Mouse (Mus musculus) forebrain, embryonic 16.5 days (tissue): ENCODE measurements around the gene Ptpn22. TPM values are rescaled to one million over a fixed set of nuclear protein-coding genes. Genes with fewer than 3 reads are reported as not detected.
A peak's percentile ranks its signal among the peaks of the same experiment; 100 is the strongest.
"Not testable (repeated sequence)": the region's sequence is repeated elsewhere in the genome, so short reads cannot be mapped to it uniquely, and the experiment has no call there.

Experiments used
- ATAC-seq: fragments of 200-750 bp; cut with Nextera tagmentation; 2 replicates; pipeline ENCODE4 v1.8.0; 2017; ENCODE audit warnings: mild to moderate bottlenecking, moderate library complexity
- H3K27ac ChIP-seq: fragments of 300-500 bp; sonication (generic); 2 replicates; pipeline ENCODE4 v1.5.1; 2014; ENCODE audit warnings: low read length, control low read depth
- H3K27me3 ChIP-seq: fragments of 300-500 bp; sonication (generic); replicated peaks from 2 replicates; pipeline ENCODE4 v1.6.1; 2014; ENCODE audit warnings: low read length; ENCODE audit not compliant: control insufficient read depth, insufficient read depth
- H3K36me3 ChIP-seq: fragments of 300-500 bp; sonication (generic); 2 replicates; pipeline ENCODE4 v1.6.1; 2014; ENCODE audit not compliant: control insufficient read depth, insufficient read depth
- H3K4me1 ChIP-seq: fragments of 300-500 bp; sonication (generic); replicated peaks from 2 replicates; pipeline ENCODE4 v1.6.1; 2014; ENCODE audit warnings: low read length; ENCODE audit not compliant: control insufficient read depth, insufficient read depth
- H3K4me2 ChIP-seq: fragments of 300-500 bp; sonication (generic); 2 replicates; pipeline ENCODE4 v1.6.1; 2014; ENCODE audit warnings: mild to moderate bottlenecking, low read length, control low read depth
- H3K4me3 ChIP-seq: fragments of 300-500 bp; sonication (generic); replicated peaks from 2 replicates; pipeline ENCODE4 v1.5.1; 2014; ENCODE audit warnings: mild to moderate bottlenecking, low read length, control low read depth
- H3K9ac ChIP-seq: fragments of 300-500 bp; sonication (generic); replicated peaks from 2 replicates; pipeline ENCODE4 v1.6.1; 2014; ENCODE audit warnings: low read depth, low read length, control low read depth
- H3K9me3 ChIP-seq: fragments of 300-500 bp; sonication (generic); 2 replicates; pipeline ENCODE4 v1.6.1; 2016; ENCODE audit warnings: low read length; ENCODE audit not compliant: control insufficient read depth
- WGBS: fragments of 180-500 bp; shearing (Covaris S2); extraction: QIAGEN DNeasy Blood & Tissue Kit; methylation state at CpG from one replicate; pipeline ENCODE4 v1.1.7; 2014; 5-methylcytosine and 5-hydroxymethylcytosine counted together
- polyA plus RNA-seq: library from polyadenylated mRNA; unstranded; fragments of >200 nt; fragmentation: Nextera tagmentation; extraction: Ambion mirVana; gene quantifications from 2 replicates; pipeline ENCODE4 v1.2.1, GENCODE M21; 2015

The Ptpn22 gene
- polyA plus RNA-seq = 0.10 and 0.24 TPM in 2 replicates

- no peak for ATAC-seq
- Histone ChIP-seq H3K4me2 (no peak within 1 kb of the TSS), H3K9me3 (no peaks in the 10 kb centered on the region), H3K27ac (no peak within 1 kb of the TSS), H3K27me3 (no peaks in the 10 kb centered on the region), H3K36me3 (no peaks in the 10 kb centered on the region), H3K4me1 (no peaks in the 10 kb centered on the region), H3K4me3 (no peak within 1 kb of the TSS), H3K9ac (no peak within 1 kb of the TSS)
- 79% methylated on average over 12 of the region's 12 CpGs for WGBS
These were observed at the start of gene Ptpn22 for GRCm38 (mm10) chr3:103858881-103859801. Ptpn22 (plus strand) TSS chr3:103859795.

- peak overlapping the region; percentile 49 for H3K4me3 ChIP-seq
- 2% methylated on average over 14 of the region's 14 CpGs for WGBS
- no peaks in the 10 kb centered on the region for H3K27me3 ChIP-seq
- H3K4me1 ChIP-seq = peaks cover 15% of the 10 kb centered on the region
- H3K36me3 ChIP-seq = peaks cover 4% of the 10 kb centered on the region; the same call in 1 of the 2 replicates
- H3K4me2 ChIP-seq = peak overlapping the region; percentile 68
- H3K9ac ChIP-seq = peak overlapping the region; percentile 75
- H3K27ac ChIP-seq = peak overlapping the region; percentile 87
- ATAC-seq = peak; percentile 43
- H3K9me3 ChIP-seq = no peaks in the 10 kb centered on the region
These were observed 49.8 kb upstream of the Ptpn22 start for GRCm38 (mm10) chr3:103809799-103810150.

- ATAC-seq = no peak
- 89% methylated on average over 6 of the region's 6 CpGs for WGBS
These were observed 48.6 kb upstream of the Ptpn22 start for GRCm38 (mm10) chr3:103810967-103811366.

GRCm38 (mm10) chr3:103827548-103827947 lies 32.0 kb upstream of the Ptpn22 start:
- H3K4me3 ChIP-seq = no peak overlapping the region
- no peak overlapping the region for H3K9ac ChIP-seq
- no peak overlapping the region for H3K4me2 ChIP-seq
- no peak overlapping the region for H3K27ac ChIP-seq
- no peaks in the 10 kb centered on the region for H3K9me3 ChIP-seq
- ATAC-seq = no peak
- no peaks in the 10 kb centered on the region for H3K4me1 ChIP-seq
- peaks cover 3% of the 10 kb centered on the region; the same call in 1 of the 2 replicates for H3K36me3 ChIP-seq
- H3K27me3 ChIP-seq = no peaks in the 10 kb centered on the region

More at GRCm38 (mm10) chr3:103810967-103811366, 48.6 kb upstream of the Ptpn22 start:
- no peak overlapping the region for H3K27ac ChIP-seq
- H3K27me3 ChIP-seq = no peaks in the 10 kb centered on the region
- peaks cover 4% of the 10 kb centered on the region; the same call in 1 of the 2 replicates for H3K36me3 ChIP-seq
- H3K4me2 ChIP-seq = no peak overlapping the region
- H3K9me3 ChIP-seq = no peaks in the 10 kb centered on the region
- no peak overlapping the region for H3K9ac ChIP-seq
- no peak overlapping the region for H3K4me3 ChIP-seq
- peaks cover 15% of the 10 kb centered on the region for H3K4me1 ChIP-seq

GRCm38 (mm10) chr3:103829036-103829435 lies 30.6 kb upstream of the Ptpn22 start:
- 88% methylated on average over 3 of the region's 3 CpGs for WGBS
- H3K36me3 ChIP-seq = no peaks in the 10 kb centered on the region
- no peaks in the 10 kb centered on the region for H3K27me3 ChIP-seq

GRCm38 (mm10) chr3:103830681-103831080 lies 28.9 kb upstream of the Ptpn22 start:
- not testable (repeated sequence) for H3K27me3 ChIP-seq, ATAC-seq, H3K9me3 ChIP-seq, H3K4me2 ChIP-seq, H3K4me1 ChIP-seq, H3K9ac ChIP-seq, H3K4me3 ChIP-seq, H3K36me3 ChIP-seq, H3K27ac ChIP-seq
- 48% methylated on average over 1 of the region's 1 CpGs for WGBS

More at GRCm38 (mm10) chr3:103829036-103829435, 30.6 kb upstream of the Ptpn22 start:
- ATAC-seq = no peak
- no peak overlapping the region for H3K4me3 ChIP-seq
- H3K9ac ChIP-seq = no peak overlapping the region
- no peak overlapping the region for H3K27ac ChIP-seq
- H3K9me3 ChIP-seq = no peaks in the 10 kb centered on the region
- no peak overlapping the region for H3K4me2 ChIP-seq
- H3K4me1 ChIP-seq = no peaks in the 10 kb centered on the region

GRCm38 (mm10) chr3:103831146-103831545 lies 28.4 kb upstream of the Ptpn22 start:
- H3K4me1 ChIP-seq = no peaks in the 10 kb centered on the region
- 76% methylated on average over 7 of the region's 7 CpGs for WGBS
- ATAC-seq = no peak
- H3K27me3 ChIP-seq = no peaks in the 10 kb centered on the region
- no peak overlapping the region for H3K9ac ChIP-seq
- H3K4me3 ChIP-seq = no peak overlapping the region
- H3K9me3 ChIP-seq = no peaks in the 10 kb centered on the region
- H3K36me3 ChIP-seq = no peaks in the 10 kb centered on the region
- no peak overlapping the region for H3K4me2 ChIP-seq
- H3K27ac ChIP-seq = no peak overlapping the region

- Histone ChIP-seq H3K4me1 (no peaks in the 10 kb centered on the region), H3K4me2 (no peak within 1 kb of the TSS), H3K27me3 (no peaks in the 10 kb centered on the region), H3K4me3 (no peak within 1 kb of the TSS), H3K9ac (no peak within 1 kb of the TSS), H3K27ac (no peak within 1 kb of the TSS), H3K36me3 (no peaks in the 10 kb centered on the region), H3K9me3 (no peaks in the 10 kb centered on the region)
- no peak for ATAC-seq
These were observed 27.2 kb upstream of the Ptpn22 start, which contains the start of gene Bcl2l15 for GRCm38 (mm10) chr3:103832426-103832825. Bcl2l15 (plus strand) TSS chr3:103832601.

- Histone ChIP-seq H3K4me1 (no peaks in the 10 kb centered on the region), H3K27ac (no peak overlapping the region), H3K9ac (no peak overlapping the region), H3K4me3 (no peak overlapping the region), H3K27me3 (no peaks in the 10 kb centered on the region), H3K9me3 (no peaks in the 10 kb centered on the region), H3K4me2 (no peak overlapping the region), H3K36me3 (no peaks in the 10 kb centered on the region)
- WGBS = 86% methylated on average over 2 of the region's 2 CpGs
- no peak for ATAC-seq
These were observed 25.6 kb upstream of the Ptpn22 start for GRCm38 (mm10) chr3:103834001-103834400.
